Mouse (Mus musculus) kidney, postnatal 36 days (tissue): ENCODE results near the gene Rad23a.
"Not testable (repeated sequence)": the region's sequence is repeated elsewhere in the genome, so short reads cannot be mapped to it uniquely, and the experiment has no call there.

ENCODE experiments used
- DNase-seq, 2 experiments: peaks; one replicate each; pipeline ENCODE4 v3.0.0; 2021 to 2022; ENCODE audit warnings: mixed read lengths in 2 of 2

The Rad23a gene

GRCm38 (mm10) chr8:84839875-84840247 is 604 bp downstream of the Rad23a start:
- no peak for DNase-seq

GRCm38 (mm10) chr8:84839411-84839810 is 1.1 kb downstream of the Rad23a start:
- no peak for DNase-seq

DNA sequence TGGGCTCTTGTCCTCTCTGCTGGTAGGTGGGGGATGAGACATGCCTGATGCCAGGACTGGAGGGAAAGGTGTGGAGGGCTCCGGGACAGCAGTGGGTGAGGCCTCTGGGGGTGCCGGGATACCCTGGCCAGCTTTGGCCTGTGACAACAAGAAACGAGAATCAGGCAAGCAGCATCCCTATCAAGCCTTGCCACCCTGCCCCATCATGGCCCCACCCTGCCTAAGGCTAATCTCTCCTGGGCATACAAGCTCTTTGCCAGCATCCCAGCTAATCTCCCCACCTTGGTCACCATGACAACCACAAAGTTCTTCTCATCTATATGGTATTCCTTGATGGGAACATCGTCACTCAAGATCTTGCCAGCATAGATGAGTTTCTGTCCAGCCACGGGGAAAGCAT is 2.0 kb downstream of the Rad23a start:
- no peak for DNase-seq

GRCm38 (mm10) chr8:84837912-84838470 is 2.5 kb downstream of the Rad23a start:
- no peak for DNase-seq

DNA sequence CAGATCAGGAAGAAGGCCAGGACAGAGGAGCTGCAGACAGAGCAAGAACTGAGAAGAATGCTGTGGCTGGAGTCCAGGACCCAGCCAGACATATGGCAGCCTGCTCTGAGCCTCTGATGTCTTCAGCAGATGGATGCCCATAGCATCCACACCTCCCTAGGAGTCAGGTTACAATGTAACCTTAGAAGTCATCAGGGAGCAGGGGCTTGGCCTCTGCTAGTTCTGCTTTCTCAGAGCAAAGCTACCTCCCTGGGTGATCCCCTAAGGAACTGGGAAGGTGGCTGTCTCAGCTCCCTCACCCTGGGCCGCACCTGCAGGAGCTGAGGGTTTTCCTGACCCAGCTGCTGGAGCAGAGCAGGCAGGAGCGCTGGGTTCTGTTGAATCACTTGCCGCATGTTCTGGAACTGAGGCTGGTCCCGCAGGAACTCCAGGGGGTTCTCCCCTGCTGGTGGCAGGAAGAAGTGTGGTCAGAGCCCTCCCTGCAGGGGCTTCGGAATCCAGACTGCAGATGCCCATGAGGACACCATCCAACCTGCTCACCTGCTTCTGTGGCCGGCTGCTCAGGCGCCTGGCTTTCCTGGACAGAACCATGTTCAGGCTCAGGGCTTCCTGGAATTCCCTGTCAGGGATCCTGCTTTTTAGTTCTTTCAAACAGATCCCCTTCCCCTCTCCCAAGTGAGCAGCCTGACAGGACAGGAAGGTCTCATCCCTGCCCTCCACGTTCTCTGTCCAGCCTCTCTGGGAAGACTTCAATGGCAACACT is 3.1 kb downstream of the Rad23a start:
- no peak for DNase-seq

GRCm38 (mm10) chr8:84834866-84835855 is 5.3 kb downstream of the Rad23a start:
- DNase-seq: no peak

DNA sequence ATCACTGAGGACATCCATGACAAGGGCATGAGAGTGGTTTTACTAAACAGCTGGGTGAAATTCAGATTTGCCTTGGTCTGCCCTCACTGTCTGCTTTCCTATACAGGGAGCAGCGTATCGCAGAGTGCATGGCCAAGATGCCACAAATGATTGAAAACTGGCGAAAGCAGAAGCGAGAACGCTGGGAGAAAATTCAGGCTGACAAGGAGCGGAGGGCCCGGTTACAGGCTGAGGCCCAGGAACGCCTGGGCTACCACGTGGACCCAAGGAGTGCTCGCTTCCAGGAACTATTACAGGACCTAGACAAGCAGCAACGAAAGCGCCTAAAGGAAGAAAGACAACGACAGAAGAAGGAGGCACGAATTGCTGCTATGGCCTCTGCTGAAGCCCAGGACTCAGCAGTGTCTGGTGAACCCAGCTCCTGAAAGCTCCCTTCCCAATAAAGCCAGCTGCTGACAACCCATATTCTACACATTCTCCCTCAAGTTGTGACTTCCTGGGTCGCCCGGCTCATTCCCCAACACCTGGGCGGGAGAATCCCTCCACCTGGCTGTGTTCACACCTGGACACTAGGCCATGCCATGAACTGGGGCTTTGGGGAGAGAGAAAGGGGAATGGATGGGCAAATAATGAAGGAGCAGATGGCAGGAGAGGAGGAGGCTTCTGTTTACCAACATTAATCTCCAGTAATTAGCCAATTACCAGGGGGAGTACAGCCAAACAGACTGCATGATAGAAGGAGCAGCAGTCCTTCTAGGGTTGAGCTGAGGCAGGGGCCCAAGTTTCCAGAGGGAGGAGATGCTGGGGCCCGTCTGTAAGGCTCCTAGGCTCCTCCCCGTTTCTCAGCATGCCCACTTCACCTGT is 6.2 kb downstream of the Rad23a start:
- DNase-seq: no peak

DNA sequence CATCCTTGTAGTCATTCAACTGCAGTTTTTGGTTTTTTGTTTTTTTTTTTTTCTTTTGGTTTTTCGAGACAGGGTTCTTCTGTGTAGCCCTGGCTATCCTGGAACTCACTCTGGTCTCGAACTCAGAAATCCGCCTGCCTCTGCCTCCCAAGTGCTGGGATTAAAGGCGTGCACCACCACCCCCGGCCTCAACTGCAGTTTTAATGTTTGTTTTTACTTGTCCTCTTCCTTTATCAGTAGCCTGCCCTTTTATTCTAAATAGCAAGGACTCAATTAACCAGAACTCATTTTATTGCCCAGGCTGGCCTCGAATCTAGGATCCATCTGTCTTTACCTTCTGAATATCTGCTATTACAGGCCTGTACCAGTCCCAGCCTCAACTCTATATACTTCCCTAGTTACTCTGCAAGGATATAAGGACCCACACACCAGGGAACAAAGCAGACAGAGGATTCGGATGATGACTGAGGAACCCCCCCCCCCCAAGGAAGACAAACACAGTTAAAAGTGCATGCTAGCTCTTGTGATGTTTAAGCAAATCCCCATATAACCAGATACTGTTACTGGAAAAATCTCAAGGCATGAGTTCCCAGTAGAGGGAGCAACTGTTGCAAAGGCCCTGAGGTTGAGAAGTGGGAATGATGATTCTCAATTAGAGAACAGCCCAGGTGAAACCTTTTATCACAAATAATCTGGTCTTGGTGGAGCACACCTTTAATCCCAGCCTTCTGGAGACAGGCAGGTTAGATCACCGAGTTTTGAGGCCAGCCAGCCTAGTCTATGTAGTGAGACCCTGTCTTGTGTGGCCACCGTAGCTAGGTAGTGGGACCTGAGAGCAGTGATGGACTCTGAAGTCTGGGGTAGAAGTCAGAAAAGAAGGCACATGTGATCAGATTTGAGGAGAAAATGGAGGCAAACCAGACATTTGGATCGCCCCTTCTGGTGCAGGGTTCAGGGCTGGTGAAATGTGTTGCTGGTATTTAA is 7.4 kb downstream of the Rad23a start:
- DNase-seq: no peak

- DNase-seq: peak; percentile 77 to 92
These were observed 8.3 kb downstream of the Rad23a start for GRCm38 (mm10) chr8:84832034-84832717.

GRCm38 (mm10) chr8:84831490-84831889 is 9.0 kb downstream of the Rad23a start, which contains the start of gene Gadd45gip1:
Gene Gadd45gip1 (plus strand): TSS chr8:84831522.
- DNase-seq: peak; percentile 28 to 50

DNA sequence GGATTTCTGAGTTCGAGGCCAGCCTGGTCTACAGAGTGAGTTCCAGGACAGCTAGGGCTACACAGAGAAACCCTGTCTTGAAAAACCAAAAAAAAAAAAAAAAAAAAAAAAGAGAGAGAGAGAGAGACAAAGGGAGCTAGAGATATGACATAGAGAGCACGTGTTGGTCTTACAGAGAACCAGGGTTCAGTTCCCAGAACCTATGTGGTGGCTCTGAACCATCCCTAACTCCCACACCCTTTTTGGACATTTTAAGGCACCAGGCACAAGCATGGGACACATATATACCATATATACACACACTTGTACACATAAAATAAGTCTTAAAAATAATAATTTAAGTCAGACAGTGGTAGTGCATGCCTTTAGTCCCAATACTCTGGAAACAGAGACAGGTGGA is 13.9 kb downstream of the Rad23a start:
- not testable (repeated sequence) for DNase-seq

DNA sequence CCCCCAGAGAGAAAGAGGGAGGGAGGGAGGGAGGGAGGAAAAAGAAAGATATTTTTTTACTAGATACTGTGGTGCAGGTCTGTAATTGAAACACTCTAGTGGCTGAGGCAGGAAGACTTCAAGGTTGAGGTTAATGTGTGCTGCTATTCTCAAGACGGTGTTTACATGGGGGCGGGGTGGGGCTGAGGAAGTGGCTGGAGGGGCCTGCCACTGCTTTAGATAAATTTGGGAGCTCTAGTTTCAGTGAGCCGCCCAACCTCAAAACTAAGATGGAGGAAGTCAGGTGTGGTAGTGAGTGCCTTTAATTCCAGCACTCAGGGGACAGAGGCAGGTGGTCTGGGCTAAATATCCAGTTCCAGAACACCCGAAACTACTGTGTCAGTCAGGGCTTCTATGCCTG is 14.8 kb downstream of the Rad23a start:
- no peak for DNase-seq

DNA sequence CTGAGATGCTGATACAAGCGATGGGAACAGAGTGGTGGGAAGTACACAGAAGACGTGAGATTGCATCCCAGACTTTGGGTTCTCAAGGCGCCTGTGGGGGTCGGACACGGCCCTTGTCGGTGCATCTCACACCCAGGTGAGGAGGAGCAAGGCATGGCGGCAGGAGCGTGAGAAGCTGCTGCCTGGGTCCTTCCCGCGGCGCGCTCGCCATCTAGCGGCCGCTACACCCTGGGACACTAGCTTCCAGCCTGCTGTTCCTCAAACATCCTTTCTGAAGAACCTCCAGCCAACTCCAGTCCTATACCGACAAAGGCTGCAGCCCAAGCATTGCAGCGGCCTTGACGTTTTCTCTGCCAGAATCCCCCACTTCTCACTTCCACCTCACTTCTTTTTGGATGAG is 16.8 kb downstream of the Rad23a start:
- DNase-seq: peak; percentile 58 to 83

- no peak for DNase-seq
These were observed 17.7 kb downstream of the Rad23a start, which contains the start of gene Dand5 for GRCm38 (mm10) chr8:84822723-84823122. Gene Dand5 (minus strand): TSS chr8:84822823.

- DNase-seq: no peak
These were observed 24.3 kb downstream of the Rad23a start for GRCm38 (mm10) chr8:84816117-84816516.

- DNase-seq: peak; percentile 90 to 98
These were observed 24.9 kb downstream of the Rad23a start for GRCm38 (mm10) chr8:84815547-84815946.

DNA sequence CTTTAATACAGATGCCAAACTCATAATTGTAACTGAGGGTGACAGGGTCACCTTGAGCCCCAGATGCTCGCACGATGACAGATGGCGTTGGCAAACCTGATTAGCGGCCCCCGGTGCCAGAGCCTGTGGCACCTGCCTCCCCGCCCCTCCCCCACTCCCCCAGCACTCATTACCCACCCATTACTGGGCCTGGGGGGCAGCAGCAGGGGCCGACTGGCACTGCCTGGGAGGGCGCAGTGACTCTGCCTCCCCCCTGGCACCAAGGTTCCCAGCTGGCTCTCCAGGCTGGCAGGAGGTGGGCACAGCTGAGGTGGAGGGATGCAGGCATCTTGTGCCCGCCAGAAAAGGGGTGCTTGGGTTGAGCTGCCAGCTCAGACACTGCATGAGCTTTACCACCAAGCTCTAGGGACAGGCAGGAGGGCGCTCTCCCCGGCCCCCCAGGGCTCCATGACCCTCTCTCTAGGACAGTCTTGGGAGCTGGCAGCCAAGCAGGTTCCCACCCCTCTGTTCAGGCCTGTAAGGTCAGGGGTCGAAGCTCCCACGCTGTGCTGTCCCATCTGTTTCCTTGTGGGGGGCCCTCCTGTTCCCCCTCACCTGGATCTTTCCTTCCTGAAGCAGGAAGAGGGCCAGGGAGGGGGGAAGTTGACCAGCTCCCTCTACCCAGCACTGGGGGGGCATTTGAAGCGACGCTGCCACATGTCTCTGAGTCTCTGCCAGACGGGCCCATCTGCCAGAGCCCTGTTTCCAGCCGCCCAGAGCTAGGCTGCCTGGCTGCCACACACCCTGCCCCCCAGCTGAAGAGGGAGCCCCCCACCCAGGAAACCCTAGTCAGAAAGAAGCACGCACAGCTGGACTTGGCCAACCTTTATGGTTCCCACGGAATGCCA is 25.7 kb downstream of the Rad23a start:
- DNase-seq: no peak

DNA sequence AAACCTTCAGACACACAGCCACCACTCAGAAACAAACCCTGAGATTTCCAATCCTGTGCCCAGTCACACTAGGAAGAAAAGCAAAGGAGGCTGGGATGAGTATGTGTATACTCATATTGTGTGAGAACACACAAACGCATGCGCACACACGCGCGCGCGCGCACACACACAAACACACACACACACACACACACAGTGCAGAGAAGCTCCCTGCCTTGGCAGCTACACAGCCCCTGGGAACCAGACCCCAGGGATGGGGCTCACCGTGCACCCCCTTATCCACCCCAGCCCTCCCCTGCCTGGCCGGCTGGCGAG is 26.3 kb downstream of the Rad23a start:
- DNase-seq: no peak

GRCm38 (mm10) chr8:84813830-84814229 is 26.6 kb downstream of the Rad23a start:
- DNase-seq: no peak

DNA sequence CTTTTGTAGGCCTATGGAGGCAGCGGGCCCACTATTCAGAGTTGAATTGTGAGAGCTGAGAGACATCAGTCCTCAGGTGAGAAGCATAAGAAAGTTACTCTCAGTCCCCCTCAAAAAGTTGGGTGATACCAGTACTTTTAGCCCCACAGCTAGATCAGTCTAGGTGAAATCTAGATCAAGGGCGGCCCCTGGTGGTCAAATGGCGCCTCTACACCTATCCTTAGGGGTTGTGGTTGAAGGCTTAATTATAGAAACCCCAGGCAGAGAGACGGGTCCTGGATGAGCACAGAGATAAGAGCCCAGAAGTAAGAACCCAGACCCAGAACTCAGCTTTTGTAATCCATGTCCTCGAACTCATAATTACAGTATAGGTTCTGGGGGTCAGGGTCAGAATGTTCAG is 27.4 kb downstream of the Rad23a start:
- DNase-seq: peak; percentile 76 to 92
